Mouse (Mus musculus): Measurements from ENCODE around the gene H2-D1. TPM values are rescaled to one million over a fixed set of nuclear protein-coding genes. Genes with fewer than 3 reads are reported as not detected.

H2-D1 gene
- polyA plus RNA-seq, 1 experiment from 2014 or later, result 73.2 TPM

DNA sequence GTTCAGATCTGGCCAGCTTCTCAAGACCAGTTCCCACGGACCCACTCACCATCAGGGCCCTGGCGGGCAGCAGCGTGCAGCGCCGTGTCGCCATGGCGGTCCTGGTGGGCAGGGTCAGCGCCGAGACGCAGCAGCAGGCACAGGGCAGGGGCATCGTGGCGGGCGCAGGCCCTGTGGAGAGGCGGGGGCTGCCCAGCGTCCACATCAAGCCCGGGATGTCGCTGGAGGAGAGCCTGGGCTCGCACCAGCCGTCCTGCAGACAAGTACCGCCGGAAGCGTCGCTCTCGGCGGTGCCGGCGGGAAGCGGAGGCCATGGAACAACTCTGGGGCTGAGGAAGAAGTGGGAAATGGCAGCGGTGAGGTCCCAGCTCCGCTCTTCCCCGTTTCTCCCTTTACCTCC is 27.6 kb upstream of the H2-D1 start:
- peak; percentile 25 for ATAC-seq (ENCODE audit: insufficient read depth)
- no peak for TF ChIP-seq CTCF (IDR thresholded peaks at IDR 0.05; ENCODE audit: low read depth)
- no peaks in the 10 kb centered on the region for H3K9me3 ChIP-seq (ENCODE audit: low read depth, low read length)
- H3K27me3 ChIP-seq (ENCODE audit: insufficient read depth, low read length), result no peaks in the 10 kb centered on the region
- 4% methylated on average over 31 of the region's 31 CpGs for WGBS
- H3K4me1 ChIP-seq (ENCODE audit: insufficient read depth), result peaks cover 13% of the 10 kb centered on the region; the same call in 1 of the 2 replicates
- peak overlapping the region; percentile 97 for H3K27ac ChIP-seq (ENCODE audit: low read depth)
- H3K9ac ChIP-seq, result peak overlapping the region; percentile 86
- H3K4me3 ChIP-seq (ENCODE audit: low read depth, low read length), result peak overlapping the region; percentile 65
- H3K36me3 ChIP-seq (ENCODE audit: insufficient read depth), result peaks cover 20% of the 10 kb centered on the region
- peak; percentile 76 for DNase-seq
- peak overlapping the region; percentile 71 for H3K4me2 ChIP-seq

DNA sequence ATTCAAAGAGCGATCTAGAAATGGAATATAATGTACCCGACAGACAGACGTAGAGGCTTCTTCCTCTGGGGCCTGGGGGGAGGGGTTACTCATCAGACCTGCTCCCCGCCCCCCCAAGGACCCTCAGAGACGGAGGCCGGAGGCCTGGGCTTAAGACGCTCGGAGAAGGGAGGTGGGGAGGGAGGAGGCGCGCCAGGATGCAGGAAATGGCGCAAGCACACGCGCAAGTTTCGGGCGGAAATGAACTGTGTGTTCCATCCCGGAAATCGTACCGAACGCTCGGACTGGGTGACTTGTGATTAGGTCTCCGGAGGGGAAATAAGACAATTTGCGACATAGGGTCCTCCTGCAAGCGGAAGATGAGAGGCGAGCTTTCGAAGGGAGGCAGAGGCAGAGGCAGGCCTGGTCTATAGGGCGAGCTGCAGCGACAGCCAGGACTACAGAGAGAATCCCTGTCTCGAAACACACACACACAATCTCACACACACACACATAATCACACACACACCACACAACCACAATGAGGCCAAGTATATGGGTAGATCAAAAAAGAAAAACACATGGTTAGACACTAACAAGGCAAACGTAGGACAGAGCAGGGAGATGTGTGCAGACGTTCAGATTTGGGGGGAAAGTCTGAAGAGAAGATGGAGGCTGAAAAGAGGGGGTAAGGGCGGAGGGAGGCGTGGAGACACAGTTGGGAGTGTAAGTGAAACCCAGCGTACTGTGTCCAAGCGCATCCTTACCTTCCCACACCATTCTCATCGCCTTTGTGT is 26.7 kb upstream of the H2-D1 start, which contains the start of gene Nfkbil1:
TSS of gene Nfkbil1 (minus strand) at position 179 of the 776 bp plus-strand sequence.
- Histone ChIP-seq H3K36me3 (ENCODE audit: insufficient read depth) (peaks cover 13% of the 10 kb centered on the region), H3K4me2 (peak within 1 kb of the TSS; percentile 71), H3K27ac (ENCODE audit: low read depth) (peak within 1 kb of the TSS; percentile 97), H3K4me3 (ENCODE audit: low read depth, low read length) (peak within 1 kb of the TSS; percentile 65), H3K9ac (peak within 1 kb of the TSS; percentile 86), H3K27me3 (ENCODE audit: insufficient read depth, low read length) (no peaks in the 10 kb centered on the region), H3K4me1 (ENCODE audit: insufficient read depth) (peaks cover 16% of the 10 kb centered on the region; the same call in 1 of the 2 replicates), H3K9me3 (ENCODE audit: low read depth, low read length) (no peaks in the 10 kb centered on the region)
- TF ChIP-seq CTCF (IDR thresholded peaks at IDR 0.05; ENCODE audit: low read depth), result no peak
- under 1% methylated on average over 35 of the region's 35 CpGs for WGBS
- ATAC-seq (ENCODE audit: insufficient read depth) (peak; percentile 85), DNase-seq (peak; percentile 97)

DNA sequence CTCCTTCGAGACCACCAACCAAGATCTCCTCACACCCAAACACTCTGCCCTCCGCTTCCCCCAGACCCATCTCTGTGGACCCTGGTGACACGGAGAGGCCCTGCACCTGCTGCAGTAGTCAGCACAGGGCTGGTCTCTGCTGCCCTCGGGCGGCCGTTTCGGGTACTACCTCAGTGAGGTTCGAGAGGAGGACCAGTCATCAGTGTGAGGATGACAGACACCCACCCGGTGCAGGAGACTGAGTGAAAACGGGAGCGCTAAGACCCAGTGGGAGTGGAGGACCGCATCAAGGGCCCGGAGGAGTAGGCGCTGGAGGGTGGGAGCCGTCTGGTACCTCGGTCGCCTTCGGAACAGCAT is 26.2 kb upstream of the H2-D1 start:
- no peaks in the 10 kb centered on the region for H3K27me3 ChIP-seq (ENCODE audit: insufficient read depth, low read length)
- H3K9me3 ChIP-seq (ENCODE audit: low read depth, low read length), result no peaks in the 10 kb centered on the region
- H3K4me3 ChIP-seq (ENCODE audit: low read depth, low read length), result peak overlapping the region; percentile 65
- peak overlapping the region; percentile 86 for H3K9ac ChIP-seq
- peaks cover 19% of the 10 kb centered on the region; the same call in 1 of the 2 replicates for H3K4me1 ChIP-seq (ENCODE audit: insufficient read depth)
- peaks cover 8% of the 10 kb centered on the region; the same call in 1 of the 2 replicates for H3K36me3 ChIP-seq (ENCODE audit: insufficient read depth)
- peak overlapping the region; percentile 71 for H3K4me2 ChIP-seq
- DNase-seq, result peak; percentile 97
- under 1% methylated on average over 18 of the region's 18 CpGs for WGBS
- H3K27ac ChIP-seq (ENCODE audit: low read depth), result peak overlapping the region; percentile 97
- ATAC-seq (ENCODE audit: insufficient read depth), result peak; percentile 53
- TF ChIP-seq CTCF (IDR thresholded peaks at IDR 0.05; ENCODE audit: low read depth), result peak; percentile 99

DNA sequence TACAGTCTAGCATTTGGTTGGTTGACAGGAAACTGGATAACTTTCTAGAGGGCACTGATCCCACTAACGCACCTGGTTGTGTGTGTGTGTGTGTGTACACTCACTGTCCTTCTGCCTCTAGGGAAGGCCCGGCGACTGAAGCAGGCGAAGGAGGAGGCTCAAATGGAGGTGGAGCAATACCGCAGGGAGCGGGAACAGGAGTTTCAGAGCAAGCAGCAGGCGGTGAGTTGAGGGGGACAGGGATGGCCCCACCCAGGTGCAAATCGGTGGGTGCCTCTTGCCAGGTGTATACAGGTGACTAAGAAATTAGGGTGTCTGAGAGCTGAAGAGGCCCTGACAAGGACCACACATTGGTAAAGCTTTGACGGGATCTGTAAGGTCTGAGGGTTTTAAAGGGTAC is 25.5 kb upstream of the H2-D1 start:
- no peak for TF ChIP-seq CTCF (IDR thresholded peaks at IDR 0.05; ENCODE audit: low read depth)
- ATAC-seq (ENCODE audit: insufficient read depth) (no peak), DNase-seq (no peak)
- Histone ChIP-seq H3K27ac (ENCODE audit: low read depth) (no peak overlapping the region), H3K36me3 (ENCODE audit: insufficient read depth) (peaks cover 7% of the 10 kb centered on the region; the same call in 1 of the 2 replicates), H3K4me1 (ENCODE audit: insufficient read depth) (peaks cover 19% of the 10 kb centered on the region; the same call in 1 of the 2 replicates), H3K9ac (no peak overlapping the region), H3K9me3 (ENCODE audit: low read depth, low read length) (no peaks in the 10 kb centered on the region), H3K27me3 (ENCODE audit: insufficient read depth, low read length) (no peaks in the 10 kb centered on the region), H3K4me3 (ENCODE audit: low read depth, low read length) (no peak overlapping the region), H3K4me2 (no peak overlapping the region)
- WGBS, result 72% methylated on average over 9 of the region's 9 CpGs

DNA sequence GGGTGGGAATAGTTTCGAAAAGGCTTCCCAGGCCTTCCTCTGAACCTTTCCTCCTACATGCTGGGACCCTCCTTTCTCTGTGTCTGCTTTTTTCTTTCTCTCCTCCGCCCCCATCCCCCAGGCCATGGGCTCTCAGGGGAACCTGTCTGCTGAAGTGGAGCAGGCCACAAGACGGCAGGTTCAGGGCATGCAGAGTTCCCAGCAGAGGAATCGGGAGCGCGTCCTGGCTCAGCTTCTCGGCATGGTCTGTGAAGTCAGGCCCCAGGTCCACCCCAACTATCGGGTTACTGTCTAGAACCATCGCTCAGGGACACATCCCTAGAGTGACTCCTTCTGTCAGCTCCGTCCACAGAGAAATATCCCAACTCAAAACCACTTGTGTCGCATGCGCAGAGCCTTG is 25.0 kb upstream of the H2-D1 start:
- Histone ChIP-seq H3K4me1 (ENCODE audit: insufficient read depth) (peaks cover 18% of the 10 kb centered on the region; the same call in 1 of the 2 replicates), H3K27me3 (ENCODE audit: insufficient read depth, low read length) (no peaks in the 10 kb centered on the region), H3K9me3 (ENCODE audit: low read depth, low read length) (no peaks in the 10 kb centered on the region), H3K4me2 (no peak overlapping the region), H3K9ac (no peak overlapping the region), H3K4me3 (ENCODE audit: low read depth, low read length) (no peak overlapping the region), H3K27ac (ENCODE audit: low read depth) (no peak overlapping the region), H3K36me3 (ENCODE audit: insufficient read depth) (peaks cover 5% of the 10 kb centered on the region; the same call in 1 of the 2 replicates)
- no peak for TF ChIP-seq CTCF (IDR thresholded peaks at IDR 0.05; ENCODE audit: low read depth)
- 86% methylated on average over 12 of the region's 12 CpGs for WGBS
- ATAC-seq (ENCODE audit: insufficient read depth) (no peak), DNase-seq (no peak)

DNA sequence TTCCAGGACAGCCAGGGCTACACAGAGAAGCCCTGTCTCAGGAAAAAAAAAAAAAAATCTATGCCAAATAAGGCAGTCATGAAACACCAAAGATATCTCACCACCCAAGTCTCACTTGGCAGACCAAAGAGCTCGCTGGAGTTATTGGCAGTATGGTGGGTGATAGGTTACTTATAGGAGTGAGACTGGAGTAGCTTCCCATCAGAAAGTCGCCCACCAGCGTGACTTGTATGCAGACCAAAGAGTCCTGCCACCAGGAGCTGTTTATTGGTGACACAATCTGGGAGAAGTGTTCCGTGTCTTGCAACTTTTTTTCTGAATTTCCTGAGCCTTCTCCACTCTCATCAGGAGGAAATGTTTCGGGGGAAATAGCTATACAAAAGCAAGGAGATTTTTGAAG is 22.8 kb upstream of the H2-D1 start:
- 70% methylated on average over 5 of the region's 5 CpGs for WGBS
- Histone ChIP-seq H3K27ac (ENCODE audit: low read depth) (no peak overlapping the region), H3K36me3 (ENCODE audit: insufficient read depth) (peaks cover 20% of the 10 kb centered on the region), H3K9ac (no peak overlapping the region; the same call in 1 of the 2 replicates), H3K9me3 (ENCODE audit: low read depth, low read length) (no peaks in the 10 kb centered on the region), H3K4me3 (ENCODE audit: low read depth, low read length) (no peak overlapping the region), H3K4me1 (ENCODE audit: insufficient read depth) (peaks cover 13% of the 10 kb centered on the region), H3K27me3 (ENCODE audit: insufficient read depth, low read length) (no peaks in the 10 kb centered on the region), H3K4me2 (no peak overlapping the region)
- ATAC-seq (ENCODE audit: insufficient read depth) (no peak), DNase-seq (no peak)
- no peak for TF ChIP-seq CTCF (IDR thresholded peaks at IDR 0.05; ENCODE audit: low read depth)
